In the genomic region with DNA sequence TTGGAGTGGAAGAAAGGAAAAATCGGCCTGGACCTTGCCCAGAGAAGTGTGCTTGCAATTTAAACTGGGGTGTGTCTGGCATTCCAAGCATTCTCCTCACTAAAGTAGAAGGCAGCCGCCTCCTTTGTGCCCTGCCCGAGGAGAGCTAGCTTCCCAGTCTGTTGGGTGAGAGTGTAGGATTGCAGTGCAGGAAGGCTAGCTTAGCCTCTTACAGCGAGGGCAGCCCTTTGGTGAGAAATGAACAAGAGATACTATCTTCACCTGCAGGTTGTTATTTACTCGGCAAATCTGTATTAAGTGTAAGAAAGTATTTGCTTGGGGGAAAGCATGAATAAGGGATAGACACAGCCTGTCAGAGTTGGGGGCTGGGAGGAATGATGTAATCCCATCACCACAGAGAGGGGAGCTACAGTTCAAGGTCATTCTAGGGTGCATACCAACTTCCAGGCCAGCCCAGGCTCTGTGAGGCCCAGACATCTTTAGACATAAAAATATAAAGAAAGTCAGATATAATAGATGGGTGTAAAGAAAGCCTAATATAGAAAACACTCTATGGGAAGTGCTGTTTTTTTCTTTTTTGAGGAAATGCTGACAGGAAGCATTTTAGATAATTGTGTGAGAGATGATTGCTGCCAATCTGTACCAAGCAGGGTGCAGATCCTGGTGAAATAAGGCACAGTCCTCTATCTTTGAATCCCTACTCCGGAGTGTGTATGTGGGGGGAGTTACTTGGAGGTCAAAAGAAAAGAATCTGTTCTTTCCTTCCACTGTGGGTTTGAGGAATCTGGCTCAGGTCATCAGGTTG, we compare ENCODE assay signal across 7 mouse cellular contexts. TPM values are rescaled to one million over a fixed set of nuclear protein-coding genes. Genes with fewer than 3 reads are reported as not detected.
DNase-seq lines count a peak whose midpoint lies in the region; ATAC-seq and TF ChIP-seq lines count a peak whose summit lies in the region.

No protein-coding gene starts in this region.

- H3K9ac ChIP-seq in heart, embryonic 13.5 days, result peak overlapping the region; percentile 53; the same call in 1 of the 2 replicates
- no peak overlapping the region for H3K9ac ChIP-seq in limb, embryonic 14.5 days (ENCODE audit: low read depth, low read length, severe bottlenecking)

- TF ChIP-seq POLR2A in limb, embryonic 14.5 days (IDR thresholded peaks at IDR 0.05; ENCODE audit: borderline replicate concordance, extremely low read depth, insufficient read depth, insufficient read length), result no peak
- no peak for TF ChIP-seq POLR2A in small intestine, adult 2 months (IDR thresholded peaks at IDR 0.05; ENCODE audit: low read depth, low read length)

- no peaks in the 10 kb centered on the region for H3K27me3 ChIP-seq in heart, embryonic 13.5 days (replicated peaks)
- H3K27me3 ChIP-seq in limb, embryonic 14.5 days (ENCODE audit: control insufficient read depth, insufficient read depth, low read length), result no peaks in the 10 kb centered on the region
- H3K27me3 ChIP-seq in small intestine, adult 2 months (ENCODE audit: control insufficient read depth, insufficient read depth, low read length), result no peaks in the 10 kb centered on the region

- no peak overlapping the region for H3K4me3 ChIP-seq in heart, embryonic 13.5 days
- H3K4me3 ChIP-seq in limb, embryonic 14.5 days (replicated peaks; ENCODE audit: low read length), result no peak overlapping the region
- no peak overlapping the region for H3K4me3 ChIP-seq in small intestine, adult 2 months (ENCODE audit: low read depth, low read length)

- peaks cover 1% of the 10 kb centered on the region for H3K36me3 ChIP-seq in heart, embryonic 13.5 days
- H3K36me3 ChIP-seq in limb, embryonic 14.5 days (ENCODE audit: control insufficient read depth, insufficient read depth, low read length), result no peaks in the 10 kb centered on the region
- no peaks in the 10 kb centered on the region for H3K36me3 ChIP-seq in small intestine, adult 2 months (ENCODE audit: control insufficient read depth, insufficient read depth, low read length)

- no peak for ATAC-seq in heart, embryonic 13.5 days (ENCODE audit: extremely low read depth, insufficient number of reproducible peaks, low FRiP score, low TSS enrichment)
- ATAC-seq in limb, embryonic 14.5 days (ENCODE audit: low FRiP score, low read depth), result no peak; the same call in 1 of the 2 replicates
- no peak for ATAC-seq in frontal cortex, adult (ENCODE audit: low TSS enrichment)

- 14% methylated on average over 6 of the region's 6 CpGs for WGBS in heart, embryonic 13.5 days
- 17% methylated on average over 6 of the region's 6 CpGs for WGBS in limb, embryonic 14.5 days
- WGBS in small intestine, adult 2 months, result 22% methylated on average over 6 of the region's 6 CpGs

- peak overlapping the region; percentile 74 for H3K4me2 ChIP-seq in heart, embryonic 13.5 days
- H3K4me2 ChIP-seq in limb, embryonic 14.5 days (replicated peaks; ENCODE audit: low read depth, low read length, severe bottlenecking), result no peak overlapping the region

- peak overlapping the region; percentile 93 for H3K27ac ChIP-seq in heart, embryonic 13.5 days (replicated peaks)
- H3K27ac ChIP-seq in limb, embryonic 14.5 days (replicated peaks; ENCODE audit: low read depth, low read length), result peak overlapping the region; percentile 77
- peak overlapping the region; percentile 33; the same call in 1 of the 2 replicates for H3K27ac ChIP-seq in small intestine, adult 2 months (ENCODE audit: insufficient read depth, low read depth, low read length)

- H3K4me1 ChIP-seq in heart, embryonic 13.5 days, result peaks cover 42% of the 10 kb centered on the region
- H3K4me1 ChIP-seq in limb, embryonic 14.5 days (ENCODE audit: control insufficient read depth, insufficient read depth, low read length), result peaks cover 16% of the 10 kb centered on the region
- H3K4me1 ChIP-seq in small intestine, adult 2 months (ENCODE audit: control insufficient read depth, insufficient read depth, insufficient read length, low read length), result peaks cover 14% of the 10 kb centered on the region

- H3K9me3 ChIP-seq in heart, embryonic 13.5 days, result no peaks in the 10 kb centered on the region
- H3K9me3 ChIP-seq in limb, embryonic 14.5 days (ENCODE audit: control insufficient read depth, low read length), result no peaks in the 10 kb centered on the region

- TF ChIP-seq CTCF in small intestine, adult 2 months (IDR thresholded peaks at IDR 0.05; ENCODE audit: extremely low read depth, insufficient read length, insufficient replicate concordance, low read depth, low read length), result no peak

- DNase-seq in 416B (ENCODE audit: low read depth), result peak; percentile 67
- DNase-seq in ES-CJ7 (ENCODE audit: low read depth, low spot score), result peak; percentile 97
- DNase-seq in limb, embryonic 14.5 days (ENCODE audit: low spot score), result peak; percentile 67
- no peak for DNase-seq in layer of hippocampus, adult 18-20 months (ENCODE audit: low spot score in 2 of 2)

RNA-seq across cellular contexts. Expression of gene Ect2, which starts 1.6 kb away (rescaled TPM):
- polyA plus RNA-seq in heart, embryonic 13.5 days (2015; fragmentation: Nextera tagmentation; extraction: Ambion mirVana), result 39.2 and 43.9 TPM in 2 replicates
- 19.3 and 21.4 TPM in 2 replicates for polyA plus RNA-seq in limb, embryonic 14.5 days (2012; rRNA removed)
- polyA plus RNA-seq in limb, embryonic 14.5 days (2014; fragmentation: Nextera tagmentation; extraction: Ambion mirVana), result 33.8 and 40.6 TPM in 2 replicates
- polyA plus RNA-seq in small intestine, adult 2 months (2012; rRNA removed), result 0.60 and 1.4 TPM in 2 replicates
- under 1 TPM; 0.28 to 0.54 TPM for total RNA-seq in layer of hippocampus, adult 18-20 months (2021)

RNA-seq across cellular contexts. Expression of gene Nceh1, which starts 27.5 kb away (rescaled TPM):
- polyA plus RNA-seq in heart, embryonic 13.5 days (2015; fragmentation: Nextera tagmentation; extraction: Ambion mirVana), result 14.0 and 16.5 TPM in 2 replicates
- polyA plus RNA-seq in limb, embryonic 14.5 days (2012; rRNA removed), result 1.4 and 1.9 TPM in 2 replicates
- polyA plus RNA-seq in limb, embryonic 14.5 days (2014; fragmentation: Nextera tagmentation; extraction: Ambion mirVana), result 2.8 and 3.2 TPM in 2 replicates
- 15.5 and 20.0 TPM in 2 replicates for polyA plus RNA-seq in small intestine, adult 2 months (2012; rRNA removed)
- total RNA-seq in layer of hippocampus, adult 18-20 months (2021), result 100 to 1,000 TPM; 108 to 114 TPM

Comparison
In these comparisons a context has a peak if more than half of its experiments do, and no peak if none do; other contexts are left out.
1. DNase-seq: peak in 416B (single experiment), ES-CJ7 (single experiment) and limb, embryonic 14.5 days (single experiment); none in layer of hippocampus, adult 18-20 months (0 of 2).
2. H3K27ac ChIP-seq: peak in every context shown above with its lines; median percentile 93 in heart, embryonic 13.5 days; 77 in limb, embryonic 14.5 days; 33 in small intestine, adult 2 months.